Comparison of ENCODE assay signal across 8 mouse cellular contexts in genomic region chr11:100440691-100441522, GRCm38 (mm10). TPM values are rescaled to one million over a fixed set of nuclear protein-coding genes. Genes with fewer than 3 reads are reported as not detected.
DNase-seq lines count a peak whose midpoint lies in the region; ATAC-seq lines count a peak whose summit lies in the region.

No protein-coding gene starts in this region.

- intact Hi-C loops in left cerebral cortex, postnatal 14 days (cut with DNase I) = no loop called here

- H3K36me3 ChIP-seq in intestine, embryonic 15.5 days = peaks cover 3% of the 10 kb centered on the region; the same call in 1 of the 2 replicates

- peak; percentile 92 for DNase-seq in adrenal gland, adult 2 months
- peak; percentile 93 for DNase-seq in embryo, embryonic 11 days
- DNase-seq in gastrocnemius, postnatal 25 days = peak; percentile 83
- DNase-seq in left cerebral cortex, postnatal 14 days (ENCODE audit: low spot score in 2 of 2) = peak; percentile 82 to 85
- DNase-seq in right cerebral cortex, postnatal 14 days = peak; percentile 81
- DNase-seq in urinary bladder, postnatal 25 days (ENCODE audit: low spot score) = peak; percentile 84

- peak; percentile 97 for ATAC-seq in intestine, embryonic 15.5 days
- ATAC-seq in megakaryocyte-erythroid progenitor cell, adult 5-6 weeks (replicated peaks; ENCODE audit: low FRiP score, low TSS enrichment, poor library complexity, severe bottlenecking) = peak; percentile 94

- no peaks in the 10 kb centered on the region for H3K27me3 ChIP-seq in intestine, embryonic 15.5 days (replicated peaks)

- 2% methylated on average over 52 of the region's 52 CpGs for WGBS in intestine, embryonic 15.5 days

- peak overlapping the region; percentile 83 for H3K4me3 ChIP-seq in intestine, embryonic 15.5 days (replicated peaks)

- peaks cover 7% of the 10 kb centered on the region; the same call in 1 of the 2 replicates for H3K4me1 ChIP-seq in intestine, embryonic 15.5 days (replicated peaks)

- peak overlapping the region; percentile 95 for H3K9ac ChIP-seq in intestine, embryonic 15.5 days

- H3K27ac ChIP-seq in intestine, embryonic 15.5 days = peak overlapping the region; percentile 48; the same call in 1 of the 2 replicates

- H3K4me2 ChIP-seq in intestine, embryonic 15.5 days (replicated peaks) = peak overlapping the region; percentile 82

- no peaks in the 10 kb centered on the region for H3K9me3 ChIP-seq in intestine, embryonic 15.5 days

RNA-seq across cellular contexts. Expression of gene Nt5c3b, which starts 0.7 kb away (rescaled TPM):
- total RNA-seq in adrenal gland, adult 2 months (2021) = 10 to 100 TPM; 54.3 to 58.7 TPM
- 43.0 and 46.0 TPM in 2 replicates for polyA plus RNA-seq in adrenal gland, adult 2 months (2012; rRNA removed)
- 1 to 10 TPM; 8.2 to 8.5 TPM for total RNA-seq in gastrocnemius, postnatal 25 days (2021)
- 94.2 and 100 TPM in 2 replicates for polyA plus RNA-seq in intestine, embryonic 15.5 days (2015; fragmentation: Nextera tagmentation; extraction: Ambion mirVana)
- 10 to 100 TPM; 62.9 to 63.1 TPM for total RNA-seq in left cerebral cortex, postnatal 14 days (2021)
- 35.7 and 54.2 TPM in 2 replicates for total RNA-seq in megakaryocyte-erythroid progenitor cell, adult 5-6 weeks (2014; fragmentation: Nextera tagmentation)
- 25.9 and 33.8 TPM in 2 replicates for total RNA-seq in megakaryocyte-erythroid progenitor cell, adult 5-6 weeks (2017)

RNA-seq across cellular contexts. Expression of gene Klhl10, which starts 0.8 kb away (rescaled TPM):
- total RNA-seq in adrenal gland, adult 2 months (2021) = under 1 TPM; 0.69 to 0.84 TPM
- 0.17 and 0.38 TPM in 2 replicates for polyA plus RNA-seq in adrenal gland, adult 2 months (2012; rRNA removed)
- under 1 TPM; 0.43 to 0.49 TPM for total RNA-seq in gastrocnemius, postnatal 25 days (2021)
- 0.35 and 0.47 TPM in 2 replicates for polyA plus RNA-seq in intestine, embryonic 15.5 days (2015; fragmentation: Nextera tagmentation; extraction: Ambion mirVana)
- total RNA-seq in left cerebral cortex, postnatal 14 days (2021) = 1 to 10 TPM; 1.4 to 2.2 TPM
- 2.6 TPM in 1 of 2 replicates, not detected in the other for total RNA-seq in megakaryocyte-erythroid progenitor cell, adult 5-6 weeks (2014; fragmentation: Nextera tagmentation)
- total RNA-seq in megakaryocyte-erythroid progenitor cell, adult 5-6 weeks (2017) = 1.6 TPM in 1 of 2 replicates, not detected in the other

RNA-seq across cellular contexts. Expression of gene Fkbp10, which starts 25.4 kb away (rescaled TPM):
- 10 to 100 TPM; 12.5 to 25.8 TPM for total RNA-seq in adrenal gland, adult 2 months (2021)
- polyA plus RNA-seq in adrenal gland, adult 2 months (2012; rRNA removed) = 42.1 and 57.5 TPM in 2 replicates
- total RNA-seq in gastrocnemius, postnatal 25 days (2021) = 1 to 10 TPM; 7.5 to 10.0 TPM
- polyA plus RNA-seq in intestine, embryonic 15.5 days (2015; fragmentation: Nextera tagmentation; extraction: Ambion mirVana) = 84.2 and 86.6 TPM in 2 replicates
- total RNA-seq in left cerebral cortex, postnatal 14 days (2021) = 10 to 100 TPM; 10.0 to 12.2 TPM
- not detected in 2 replicates for total RNA-seq in megakaryocyte-erythroid progenitor cell, adult 5-6 weeks (2014; fragmentation: Nextera tagmentation)
- total RNA-seq in megakaryocyte-erythroid progenitor cell, adult 5-6 weeks (2017) = 0.53 TPM in 1 of 2 replicates, not detected in the other

RNA-seq across cellular contexts. Expression of gene P3h4, which starts 26.3 kb away (rescaled TPM):
- 10 to 100 TPM; 20.3 to 40.8 TPM for total RNA-seq in adrenal gland, adult 2 months (2021)
- polyA plus RNA-seq in adrenal gland, adult 2 months (2012; rRNA removed) = 76.3 and 107 TPM in 2 replicates
- total RNA-seq in gastrocnemius, postnatal 25 days (2021) = 1 to 10 TPM; 4.3 to 5.1 TPM
- 44.1 and 45.4 TPM in 2 replicates for polyA plus RNA-seq in intestine, embryonic 15.5 days (2015; fragmentation: Nextera tagmentation; extraction: Ambion mirVana)
- total RNA-seq in left cerebral cortex, postnatal 14 days (2021) = 1 to 10 TPM; 5.7 to 5.8 TPM
- total RNA-seq in megakaryocyte-erythroid progenitor cell, adult 5-6 weeks (2014; fragmentation: Nextera tagmentation) = 1.0 TPM in 1 of 2 replicates, not detected in the other
- 0.08 and 0.33 TPM in 2 replicates for total RNA-seq in megakaryocyte-erythroid progenitor cell, adult 5-6 weeks (2017)

RNA-seq across cellular contexts. Expression of gene Klhl11, which starts 31.6 kb away (rescaled TPM):
- total RNA-seq in adrenal gland, adult 2 months (2021) = 10 to 100 TPM; 47.4 to 47.5 TPM
- polyA plus RNA-seq in adrenal gland, adult 2 months (2012; rRNA removed) = 14.2 and 16.8 TPM in 2 replicates
- 1 to 10 TPM; 3.8 to 3.9 TPM for total RNA-seq in gastrocnemius, postnatal 25 days (2021)
- 5.7 and 5.9 TPM in 2 replicates for polyA plus RNA-seq in intestine, embryonic 15.5 days (2015; fragmentation: Nextera tagmentation; extraction: Ambion mirVana)
- 10 to 100 TPM; 81.8 to 82.1 TPM for total RNA-seq in left cerebral cortex, postnatal 14 days (2021)
- 10.8 and 14.8 TPM in 2 replicates for total RNA-seq in megakaryocyte-erythroid progenitor cell, adult 5-6 weeks (2014; fragmentation: Nextera tagmentation)
- total RNA-seq in megakaryocyte-erythroid progenitor cell, adult 5-6 weeks (2017) = 27.9 and 40.8 TPM in 2 replicates

Comparison
In these comparisons a context has a peak if more than half of its experiments do, and no peak if none do; other contexts are left out.
1. Peak in every context shown above with its lines: DNase-seq, ATAC-seq, H3K4me3 ChIP-seq and H3K27ac ChIP-seq.
2. RNA of gene Fkbp10, which starts 25.4 kb away (total RNA-seq): 12.5 to 25.8 TPM in adrenal gland, adult 2 months, 10.0 to 12.2 TPM in left cerebral cortex, postnatal 14 days and 7.5 to 10.0 TPM in gastrocnemius, postnatal 25 days; 0.53 TPM in megakaryocyte-erythroid progenitor cell, adult 5-6 weeks; every median in the first group is over 4 times any median in the second.